Mouse (Mus musculus): ENCODE data around the gene Myo1d. TPM values are rescaled to one million over a fixed set of nuclear protein-coding genes. Genes with fewer than 3 reads are reported as not detected.

The Myo1d gene
- polyA plus RNA-seq, 1 experiment = 10.8 TPM

DNA sequence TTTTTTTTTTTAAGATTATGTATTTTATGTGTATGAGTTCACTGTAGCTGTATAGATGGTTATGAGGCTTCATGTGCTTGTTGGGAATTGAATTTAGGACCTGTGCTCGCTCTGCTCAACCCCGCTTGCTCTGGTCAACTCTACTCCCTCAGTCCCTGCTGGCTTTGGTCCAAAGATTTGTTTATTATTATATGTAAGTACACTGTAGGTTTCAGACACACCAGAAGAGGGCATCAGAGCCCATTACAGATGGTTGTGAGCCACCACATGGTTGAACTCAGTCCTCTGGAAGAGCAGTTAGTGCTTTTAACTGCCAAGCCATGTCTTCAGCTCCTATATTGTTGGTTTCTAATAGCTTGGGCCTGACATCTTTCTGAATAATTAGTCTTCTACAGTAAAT, 330.0 kb downstream of the Myo1d start:
- H3K79me3 ChIP-seq (ENCODE audit: low read depth) = peaks cover 38% of the 10 kb centered on the region
- peaks cover 86% of the 10 kb centered on the region for H3K79me2 ChIP-seq (ENCODE audit: control insufficient read depth, insufficient read depth)
- H3K27me3 ChIP-seq (ENCODE audit: control insufficient read depth, insufficient read depth, insufficient read length) = no peaks in the 10 kb centered on the region
- H3ac ChIP-seq (ENCODE audit: control insufficient read depth, insufficient read length, low read depth) = no peak overlapping the region
- H3K36me3 ChIP-seq (ENCODE audit: control insufficient read depth, insufficient read depth) = peaks cover 99% of the 10 kb centered on the region
- H3K4me3 ChIP-seq (ENCODE audit: insufficient read depth, poor library complexity, severe bottlenecking) = no peak overlapping the region
- TF ChIP-seq MYOD1 (IDR thresholded peaks at IDR 0.05; ENCODE audit: control insufficient read depth, insufficient read length, low read depth) (no peak), USF1 (IDR thresholded peaks at IDR 0.05; ENCODE audit: low read depth) (no peak), CTCF (IDR thresholded peaks at IDR 0.05; ENCODE audit: control insufficient read depth, insufficient read depth, insufficient read length) (no peak), MYOG (IDR thresholded peaks at IDR 0.05; ENCODE audit: control insufficient read depth, extremely low read depth, insufficient read length) (no peak), FOSL1 (IDR thresholded peaks at IDR 0.05; ENCODE audit: insufficient read depth, low read length, poor library complexity, severe bottlenecking) (no peak), CEBPB (IDR thresholded peaks at IDR 0.05; ENCODE audit: low read depth) (no peak), MAX (IDR thresholded peaks at IDR 0.05) (no peak)

DNA sequence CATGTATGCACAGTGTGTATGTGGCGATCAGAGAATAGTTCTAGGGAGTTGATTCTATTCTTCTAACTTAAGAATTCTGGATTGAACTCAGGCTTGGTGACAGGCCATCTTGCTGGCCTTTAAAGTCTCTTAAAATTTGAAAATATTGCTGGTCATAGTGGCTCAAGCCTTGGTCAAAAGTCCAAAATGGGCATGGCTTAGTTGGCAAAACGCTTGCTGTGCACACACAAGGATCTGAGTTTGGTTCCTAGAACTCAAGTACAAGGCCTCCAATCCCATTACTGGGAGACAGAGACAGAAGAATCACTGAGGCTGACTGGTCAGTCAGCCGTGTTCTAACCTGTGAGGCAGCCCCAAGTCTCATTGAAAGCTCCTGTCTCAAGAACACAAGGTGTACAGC, 332.9 kb downstream of the Myo1d start:
- Histone ChIP-seq H3K27me3 (ENCODE audit: control insufficient read depth, insufficient read depth, insufficient read length) (no peaks in the 10 kb centered on the region), H3K4me3 (ENCODE audit: insufficient read depth, poor library complexity, severe bottlenecking) (no peak overlapping the region), H3K79me2 (ENCODE audit: control insufficient read depth, insufficient read depth) (peaks cover 86% of the 10 kb centered on the region), H3K36me3 (ENCODE audit: control insufficient read depth, insufficient read depth) (peaks cover 100% of the 10 kb centered on the region), H3K79me3 (ENCODE audit: low read depth) (peaks cover 47% of the 10 kb centered on the region), H3ac (ENCODE audit: control insufficient read depth, insufficient read length, low read depth) (no peak overlapping the region)
- TF ChIP-seq USF1 (IDR thresholded peaks at IDR 0.05; ENCODE audit: low read depth) (no peak), CEBPB (IDR thresholded peaks at IDR 0.05; ENCODE audit: low read depth) (no peak), MAX (IDR thresholded peaks at IDR 0.05) (no peak), MYOD1 (IDR thresholded peaks at IDR 0.05; ENCODE audit: control insufficient read depth, insufficient read length, low read depth) (no peak), CTCF (IDR thresholded peaks at IDR 0.05; ENCODE audit: control insufficient read depth, insufficient read depth, insufficient read length) (no peak), MYOG (IDR thresholded peaks at IDR 0.05; ENCODE audit: control insufficient read depth, extremely low read depth, insufficient read length) (no peak), FOSL1 (IDR thresholded peaks at IDR 0.05; ENCODE audit: insufficient read depth, low read length, poor library complexity, severe bottlenecking) (no peak)

Other genes with a start within 250 kb of the Myo1d start
- 93.3 TPM for gene Tmem98, start 30.1 kb upstream of the Myo1d start, polyA plus RNA-seq (2012; fragmentation: generic; extraction: Trizol)
- not detected for gene Spaca3, start 78.3 kb upstream of the Myo1d start, polyA plus RNA-seq (2012; fragmentation: generic; extraction: Trizol)

Measured in C2C12 (cell line).